Mouse (Mus musculus) stomach, postnatal 0 days (tissue): ENCODE data around the gene Megf11.

Experiments used
- CTCF ChIP-seq: IDR thresholded peaks from 2 replicates; pipeline ENCODE4 v1.5.1; 2016; ENCODE audit warnings: antibody characterized with exemption, low read depth, mild to moderate bottlenecking, moderate library complexity
- EP300 ChIP-seq: optimal IDR thresholded peaks from 2 replicates; pipeline ENCODE3; 2016; ENCODE audit warnings: antibody characterized with exemption

DNA sequence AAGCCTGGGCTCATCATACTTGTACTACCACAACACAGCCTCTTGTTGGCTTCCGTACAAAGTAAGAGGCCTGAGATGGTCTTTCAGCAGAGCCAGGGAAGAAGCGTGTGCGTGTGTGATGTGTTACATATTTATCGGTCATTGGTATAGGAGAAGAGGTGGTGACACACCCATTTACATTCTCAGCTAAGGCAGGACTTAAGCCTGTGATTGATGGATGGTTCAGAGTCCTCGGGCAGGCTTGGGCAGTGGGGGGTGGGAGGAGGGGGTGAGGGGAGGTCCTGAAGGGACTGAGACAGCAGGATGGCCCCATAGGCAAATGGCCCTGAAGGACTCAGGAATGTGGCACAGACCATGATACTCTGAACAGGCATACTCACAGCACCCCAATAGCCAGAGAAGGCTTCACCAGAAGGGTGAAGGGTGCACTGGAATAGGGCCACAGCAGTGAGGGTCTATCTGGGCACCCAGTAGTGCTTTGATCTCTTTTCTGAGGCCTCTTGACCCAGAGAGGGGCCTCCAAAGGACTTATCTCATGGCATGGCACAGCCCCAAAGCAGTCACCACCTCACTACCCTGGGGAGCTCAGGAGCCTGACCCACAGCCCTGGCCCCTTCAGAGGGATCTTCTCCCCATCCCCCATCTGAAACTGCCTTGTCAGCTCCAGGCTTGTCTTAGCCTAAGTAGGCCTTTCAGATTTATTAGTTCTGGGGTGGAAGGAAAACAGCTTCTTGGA, 190.9 kb downstream of the Megf11 start:
- TF ChIP-seq CTCF (no peak), EP300 (no peak)
